Mouse (Mus musculus): ENCODE results near the gene Rbm19.

DNA sequence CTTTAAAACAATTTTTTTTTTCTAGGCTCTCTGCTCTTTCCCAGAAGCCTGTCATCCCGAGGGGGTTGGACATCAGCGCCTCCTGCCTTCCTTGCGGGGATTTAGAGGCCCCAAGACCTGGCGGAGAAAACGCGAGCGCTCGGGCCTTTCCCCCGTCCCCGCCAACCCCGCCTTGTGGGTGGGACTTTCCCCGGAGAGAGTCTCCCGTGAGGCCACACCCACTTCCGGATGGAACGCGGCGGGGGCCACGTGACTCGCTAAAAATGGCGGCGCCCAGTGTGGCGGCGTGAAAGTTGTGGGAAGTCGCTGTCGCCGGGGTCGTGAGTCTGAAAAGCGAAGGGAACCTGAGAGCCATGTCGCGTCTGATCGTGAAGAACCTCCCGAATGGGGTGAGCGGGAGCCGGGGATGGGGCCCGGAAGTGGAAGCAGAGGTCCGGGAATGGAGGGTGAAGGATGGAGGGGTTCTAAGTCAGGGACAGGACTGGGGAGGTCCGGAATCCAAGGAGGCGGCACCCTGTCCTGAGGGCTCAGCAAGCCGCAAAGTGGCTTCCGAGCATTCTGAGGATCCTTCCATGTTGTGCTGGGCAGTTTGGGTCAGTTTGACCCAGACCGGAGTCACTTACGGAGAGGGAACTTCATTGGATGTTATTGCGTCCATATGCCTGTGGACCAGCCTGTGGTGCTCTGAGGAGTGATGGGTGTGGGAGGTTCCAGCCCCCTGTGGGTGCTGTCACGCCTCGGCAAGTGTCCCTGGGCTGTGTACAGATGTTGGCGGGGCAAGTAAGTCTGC lies at the start of gene Rbm19:
- peak; percentile 10; the same call in 1 of the 2 replicates for TF ChIP-seq CTCF (IDR thresholded peaks at IDR 0.05; ENCODE audit: borderline replicate concordance, insufficient read depth, low read depth, low read length)
- TF ChIP-seq POLR2A (IDR thresholded peaks at IDR 0.05; ENCODE audit: borderline replicate concordance, insufficient read depth, low read length): peak; percentile 75; the same call in 1 of the 2 replicates
